Mouse (Mus musculus) embryonic facial prominence, embryonic 12.5 days (tissue): Measurements from ENCODE around the gene Ttc36. TPM values are rescaled to one million over a fixed set of nuclear protein-coding genes. Genes with fewer than 3 reads are reported as not detected.

Experiments
- ATAC-seq: fragments of 200-750 bp; cut with Nextera tagmentation; 2 replicates; pipeline ENCODE4 v1.8.0; 2017; ENCODE audit not compliant: insufficient number of reproducible peaks, insufficient read depth, low FRiP score, low TSS enrichment
- H3K27ac ChIP-seq: fragments of 300-500 bp; sonication (generic); 2 replicates; pipeline ENCODE4 v1.5.1; 2016; ENCODE audit warnings: mild to moderate bottlenecking
- H3K27me3 ChIP-seq: fragments of 300-500 bp; sonication (generic); 2 replicates; pipeline ENCODE4 v1.6.1; 2016; ENCODE audit warnings: mild to moderate bottlenecking, moderate library complexity
- H3K36me3 ChIP-seq: fragments of 300-500 bp; sonication (generic); 2 replicates; pipeline ENCODE4 v1.6.1; 2016; ENCODE audit warnings: mild to moderate bottlenecking
- H3K4me1 ChIP-seq: fragments of 300-500 bp; sonication (generic); 2 replicates; pipeline ENCODE4 v1.6.1; 2016
- H3K4me2 ChIP-seq: fragments of 300-500 bp; sonication (generic); replicated peaks from 2 replicates; pipeline ENCODE4 v1.6.1; 2016; ENCODE audit warnings: mild to moderate bottlenecking, moderate library complexity
- H3K4me3 ChIP-seq: fragments of 300-500 bp; sonication (generic); 2 replicates; pipeline ENCODE4 v1.5.1; 2016; ENCODE audit warnings: mild to moderate bottlenecking
- H3K9ac ChIP-seq: fragments of 300-500 bp; sonication (generic); 2 replicates; pipeline ENCODE4 v1.6.1; 2016; ENCODE audit warnings: mild to moderate bottlenecking, moderate library complexity
- H3K9me3 ChIP-seq: fragments of 300-500 bp; sonication (generic); 2 replicates; pipeline ENCODE4 v1.6.1; 2016; ENCODE audit warnings: mild to moderate bottlenecking, moderate library complexity
- WGBS: fragments of 180-500 bp; shearing (Covaris S2); methylation state at CpG from one replicate; pipeline ENCODE4 v1.1.7; 2016; 5-methylcytosine and 5-hydroxymethylcytosine counted together
- polyA plus RNA-seq: library from polyadenylated mRNA; unstranded; fragments of >200 nt; fragmentation: Nextera tagmentation; extraction: Ambion mirVana; gene quantifications from 2 replicates; pipeline ENCODE4 v1.2.1, GENCODE M21; 2016

Gene Ttc36
- polyA plus RNA-seq, 1 experiment from 2014 or later, result 0.40 TPM

DNA sequence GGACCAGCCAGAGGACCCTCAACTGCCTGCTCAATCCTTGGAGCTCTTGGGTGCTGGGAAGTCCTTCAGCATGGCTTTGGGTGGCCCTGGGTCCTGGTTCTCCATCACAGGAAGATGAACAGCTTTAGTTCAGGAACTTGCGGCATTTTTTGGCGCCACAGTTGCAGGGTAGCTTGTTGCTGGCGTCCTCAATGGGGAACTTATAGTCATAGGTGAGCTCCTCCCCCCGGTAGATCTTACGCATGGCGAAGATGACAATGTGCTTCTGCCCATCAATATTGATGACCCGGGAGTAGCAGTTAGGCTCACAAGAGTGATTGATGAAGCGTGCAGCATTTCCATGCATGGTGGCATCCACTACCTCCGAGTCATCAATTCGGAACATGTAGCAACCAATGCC, 4.9 kb upstream of the Ttc36 start:
- H3K36me3 ChIP-seq, result peaks cover 74% of the 10 kb centered on the region
- H3K27ac ChIP-seq, result no peak overlapping the region
- H3K4me2 ChIP-seq, result no peak overlapping the region
- WGBS, result 94% methylated on average over 10 of the region's 10 CpGs
- no peak overlapping the region for H3K4me3 ChIP-seq
- no peaks in the 10 kb centered on the region for H3K27me3 ChIP-seq
- no peaks in the 10 kb centered on the region for H3K4me1 ChIP-seq
- no peak overlapping the region for H3K9ac ChIP-seq
- H3K9me3 ChIP-seq, result no peaks in the 10 kb centered on the region
- ATAC-seq, result no peak

- Histone ChIP-seq H3K4me2 (no peak overlapping the region), H3K27me3 (no peaks in the 10 kb centered on the region), H3K36me3 (peaks cover 68% of the 10 kb centered on the region), H3K9me3 (no peaks in the 10 kb centered on the region), H3K27ac (no peak overlapping the region), H3K9ac (no peak overlapping the region), H3K4me3 (no peak overlapping the region), H3K4me1 (no peaks in the 10 kb centered on the region)
- 73% methylated on average over 5 of the region's 5 CpGs for WGBS
- ATAC-seq, result no peak
Measured at GRCm38 (mm10) chr9:44807141-44807540, 4.3 kb upstream of the Ttc36 start.

DNA sequence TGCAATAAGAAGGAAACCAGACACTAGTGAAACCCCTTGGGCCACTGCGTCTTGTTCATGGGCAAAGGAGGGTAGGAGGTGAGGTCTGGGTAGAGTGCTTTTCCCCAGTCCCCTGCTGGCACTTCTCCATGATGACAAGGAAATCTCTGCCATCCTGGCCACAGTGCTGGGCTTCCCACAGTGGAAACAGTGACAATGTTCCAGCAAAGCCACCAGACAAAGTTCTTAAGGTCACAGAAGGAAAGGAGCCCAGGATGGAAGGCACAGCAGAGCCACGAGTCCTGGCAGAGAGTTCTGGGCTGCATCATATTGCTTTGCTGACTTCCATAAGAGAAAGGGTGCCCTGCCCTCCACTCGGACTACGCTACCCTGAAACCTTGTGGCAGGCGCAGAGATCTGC, 2.7 kb upstream of the Ttc36 start:
- H3K36me3 ChIP-seq, result peaks cover 55% of the 10 kb centered on the region
- ATAC-seq, result no peak
- no peak overlapping the region for H3K4me3 ChIP-seq
- H3K4me2 ChIP-seq, result no peak overlapping the region
- H3K9me3 ChIP-seq, result no peaks in the 10 kb centered on the region
- no peaks in the 10 kb centered on the region for H3K27me3 ChIP-seq
- 89% methylated on average over 5 of the region's 5 CpGs for WGBS
- H3K9ac ChIP-seq, result no peak overlapping the region
- no peak overlapping the region for H3K27ac ChIP-seq
- no peaks in the 10 kb centered on the region for H3K4me1 ChIP-seq

- H3K9ac ChIP-seq, result no peak overlapping the region
- H3K36me3 ChIP-seq, result peaks cover 46% of the 10 kb centered on the region
- H3K27me3 ChIP-seq, result no peaks in the 10 kb centered on the region
- 88% methylated on average over 10 of the region's 10 CpGs for WGBS
- ATAC-seq, result no peak
- no peaks in the 10 kb centered on the region for H3K9me3 ChIP-seq
- no peak overlapping the region for H3K4me2 ChIP-seq
- H3K27ac ChIP-seq, result no peak overlapping the region
- peaks cover 7% of the 10 kb centered on the region for H3K4me1 ChIP-seq
- H3K4me3 ChIP-seq, result no peak overlapping the region
Measured at GRCm38 (mm10) chr9:44804678-44805077, 1.8 kb upstream of the Ttc36 start.

- Histone ChIP-seq H3K36me3 (peaks cover 16% of the 10 kb centered on the region), H3K9me3 (no peaks in the 10 kb centered on the region), H3K27ac (no peak overlapping the region), H3K4me3 (no peak overlapping the region), H3K4me1 (peaks cover 13% of the 10 kb centered on the region), H3K27me3 (peaks cover 12% of the 10 kb centered on the region), H3K9ac (no peak overlapping the region), H3K4me2 (no peak overlapping the region)
- ATAC-seq, result no peak
- WGBS, result 76% methylated on average over 6 of the region's 6 CpGs
Measured at GRCm38 (mm10) chr9:44801669-44802068, 1.2 kb downstream of the Ttc36 start.

- H3K9ac ChIP-seq, result peak overlapping the region; percentile 52; the same call in 1 of the 2 replicates
- H3K4me3 ChIP-seq, result peak overlapping the region; percentile 52
- H3K9me3 ChIP-seq, result no peaks in the 10 kb centered on the region
- WGBS, result 40% methylated on average over 9 of the region's 9 CpGs
- H3K27me3 ChIP-seq, result peaks cover 12% of the 10 kb centered on the region
- no peak overlapping the region for H3K27ac ChIP-seq
- H3K4me1 ChIP-seq, result peaks cover 13% of the 10 kb centered on the region
- H3K36me3 ChIP-seq, result peaks cover 4% of the 10 kb centered on the region
- no peak for ATAC-seq
- H3K4me2 ChIP-seq, result peak overlapping the region; percentile 95
Measured at GRCm38 (mm10) chr9:44799958-44800324, 2.9 kb downstream of the Ttc36 start.

GRCm38 (mm10) chr9:44799102-44799957, 3.5 kb downstream of the Ttc36 start, which contains the start of gene Tmem25:
Gene Tmem25 (minus strand): TSS chr9:44799307.
- peak; percentile 94 for ATAC-seq
- Histone ChIP-seq H3K27ac (0 out of 2 replicates have a peak within 1 kb of the TSS, but pooled peaks have one; percentile 41), H3K4me1 (peaks cover 13% of the 10 kb centered on the region), H3K9me3 (no peaks in the 10 kb centered on the region), H3K36me3 (no peaks in the 10 kb centered on the region), H3K27me3 (peaks cover 12% of the 10 kb centered on the region), H3K9ac (peak within 1 kb of the TSS; percentile 52), H3K4me2 (peak within 1 kb of the TSS; percentile 95), H3K4me3 (peak within 1 kb of the TSS; percentile 52)
- under 1% methylated on average over 75 of the region's 75 CpGs for WGBS

- 48% methylated on average over 7 of the region's 7 CpGs for WGBS
- peak overlapping the region; percentile 95; the same call in 1 of the 2 replicates for H3K4me2 ChIP-seq
- no peak overlapping the region for H3K27ac ChIP-seq
- H3K9ac ChIP-seq, result no peak overlapping the region
- H3K27me3 ChIP-seq, result peaks cover 12% of the 10 kb centered on the region
- H3K9me3 ChIP-seq, result no peaks in the 10 kb centered on the region
- H3K4me1 ChIP-seq, result peaks cover 13% of the 10 kb centered on the region
- no peaks in the 10 kb centered on the region for H3K36me3 ChIP-seq
- peak overlapping the region; percentile 0; the same call in 1 of the 2 replicates for H3K4me3 ChIP-seq
- ATAC-seq, result no peak
Measured at GRCm38 (mm10) chr9:44798298-44798697, 4.6 kb downstream of the Ttc36 start.

DNA sequence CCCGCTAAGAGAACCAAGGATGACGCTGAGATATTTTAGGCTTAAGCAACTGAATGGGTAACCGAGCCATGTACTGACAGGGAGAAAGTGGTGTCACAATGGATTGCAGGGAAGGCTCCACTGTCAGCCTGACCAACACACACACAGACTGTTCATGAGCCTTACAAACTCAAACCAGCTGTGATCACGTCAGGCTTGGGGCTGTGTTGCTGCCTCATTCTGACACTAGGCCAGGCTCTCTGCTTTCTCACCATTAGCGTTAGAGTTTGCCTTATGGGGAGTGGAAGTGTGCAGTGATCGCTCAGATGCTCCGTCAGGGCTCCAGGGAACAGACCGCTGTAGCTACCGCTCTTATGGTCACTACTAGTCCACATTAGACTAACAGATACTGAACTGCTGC, 10.0 kb downstream of the Ttc36 start:
- Histone ChIP-seq H3K4me1 (no peaks in the 10 kb centered on the region), H3K27me3 (peaks cover 5% of the 10 kb centered on the region), H3K9ac (no peak overlapping the region), H3K9me3 (no peaks in the 10 kb centered on the region), H3K27ac (no peak overlapping the region), H3K36me3 (peaks cover 48% of the 10 kb centered on the region), H3K4me2 (no peak overlapping the region), H3K4me3 (no peak overlapping the region)
- no peak for ATAC-seq
- 65% methylated on average over 9 of the region's 9 CpGs for WGBS

DNA sequence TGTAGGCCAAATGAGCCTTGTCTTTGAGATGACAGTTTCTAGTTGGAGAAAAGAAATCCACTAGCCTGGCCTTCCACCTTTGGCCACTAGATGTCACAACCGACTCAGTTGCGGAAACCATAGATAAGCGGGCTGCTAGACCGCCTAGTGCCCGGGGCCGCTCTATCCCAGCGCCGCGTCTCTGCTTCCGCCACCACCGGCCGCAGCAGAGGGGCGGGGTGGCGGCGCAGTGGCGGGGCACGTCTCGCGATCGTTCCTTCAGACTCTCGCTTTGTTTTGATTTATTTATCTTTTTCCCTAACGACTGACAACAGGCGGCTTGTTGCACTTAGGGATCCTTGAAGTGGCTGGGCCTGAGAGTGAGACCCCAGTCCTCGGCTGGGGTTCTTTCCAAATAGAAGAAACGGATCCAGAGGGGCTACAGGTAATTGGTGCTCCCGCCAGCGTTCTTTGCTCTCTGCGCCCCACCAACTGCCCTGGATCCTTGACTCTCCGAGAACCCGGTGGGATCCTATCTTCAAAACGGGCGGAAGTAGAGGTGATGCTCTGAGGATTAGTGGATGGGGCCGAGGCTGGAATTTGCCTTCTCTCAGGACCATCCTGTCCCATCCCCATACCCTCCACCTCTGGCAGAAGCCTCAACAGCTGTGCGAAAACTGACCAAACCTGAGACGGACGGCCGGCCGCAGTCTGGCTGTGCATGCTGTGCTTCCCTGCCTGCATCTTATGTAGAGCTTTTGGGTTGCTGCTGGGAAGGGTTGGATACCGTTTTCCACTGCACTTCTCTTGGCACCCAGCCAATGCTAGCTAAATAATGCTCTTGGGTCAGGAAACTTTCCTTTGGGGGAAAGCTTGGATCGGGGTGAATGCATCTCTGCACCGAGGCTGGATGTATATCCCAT, 29.9 kb downstream of the Ttc36 start:
- no peaks in the 10 kb centered on the region for H3K27me3 ChIP-seq
- H3K9me3 ChIP-seq, result no peaks in the 10 kb centered on the region
- under 1% methylated on average over 41 of the region's 41 CpGs for WGBS
- H3K4me1 ChIP-seq, result 0 out of 2 replicates have a peak, but pooled peaks cover 6% of the 10 kb centered on the region
- peak overlapping the region; percentile 61 for H3K4me3 ChIP-seq
- peak overlapping the region; percentile 75 for H3K9ac ChIP-seq
- peak overlapping the region; percentile 64 for H3K4me2 ChIP-seq
- peaks cover 13% of the 10 kb centered on the region for H3K36me3 ChIP-seq
- H3K27ac ChIP-seq, result peak overlapping the region; percentile 76
- ATAC-seq, result peak; percentile 96

DNA sequence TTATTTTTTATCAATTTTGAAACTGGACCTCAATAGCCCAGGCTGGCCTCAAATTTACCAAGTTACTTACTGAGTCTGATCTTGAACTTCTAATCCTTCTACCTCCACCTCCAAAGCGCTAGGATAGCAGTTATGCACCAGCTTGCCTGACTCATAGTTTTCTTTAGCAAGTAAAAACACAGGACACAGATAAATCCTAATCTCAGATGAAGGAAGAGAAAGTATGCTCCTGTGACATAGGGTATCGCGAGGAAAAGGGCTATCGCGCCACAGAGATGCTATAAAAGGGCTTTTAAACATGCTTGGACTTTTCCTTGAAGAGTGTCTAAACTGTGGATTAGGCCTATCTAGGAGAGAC, 30.5 kb downstream of the Ttc36 start:
- H3K27ac ChIP-seq, result no peak overlapping the region
- WGBS, result 25% methylated on average over 5 of the region's 5 CpGs
- no peaks in the 10 kb centered on the region for H3K9me3 ChIP-seq

More for the DNA sequence above, 30.5 kb downstream of the Ttc36 start:
- H3K36me3 ChIP-seq, result peaks cover 13% of the 10 kb centered on the region
- no peak for ATAC-seq
- H3K4me1 ChIP-seq, result 0 out of 2 replicates have a peak, but pooled peaks cover 6% of the 10 kb centered on the region
- no peak overlapping the region for H3K9ac ChIP-seq
- peak overlapping the region; percentile 61 for H3K4me3 ChIP-seq
- no peaks in the 10 kb centered on the region for H3K27me3 ChIP-seq
- no peak overlapping the region for H3K4me2 ChIP-seq
